Mouse (Mus musculus) hindbrain, embryonic 16.5 days (tissue): ENCODE results near the gene Fopnl. TPM values are rescaled to one million over a fixed set of nuclear protein-coding genes. Genes with fewer than 3 reads are reported as not detected.

Source experiments
- ATAC-seq: fragments of 200-750 bp; cut with Nextera tagmentation; 2 replicates; pipeline ENCODE4 v1.8.0; 2017; ENCODE audit warnings: moderate TSS enrichment, moderate library complexity
- H3K27ac ChIP-seq: fragments of 300-500 bp; sonication (generic); 2 replicates; pipeline ENCODE4 v1.5.1; 2014; ENCODE audit warnings: low read depth, mild to moderate bottlenecking, control low read depth, low read length, moderate library complexity
- H3K27me3 ChIP-seq: fragments of 300-500 bp; sonication (generic); replicated peaks from 2 replicates; pipeline ENCODE4 v1.6.1; 2014; ENCODE audit warnings: low read length; ENCODE audit not compliant: control insufficient read depth, insufficient read depth
- H3K36me3 ChIP-seq: fragments of 300-500 bp; sonication (generic); 2 replicates; pipeline ENCODE4 v1.6.1; 2014; ENCODE audit warnings: mild to moderate bottlenecking, low read length, moderate library complexity, mixed read lengths; ENCODE audit not compliant: control insufficient read depth, insufficient read depth
- H3K4me1 ChIP-seq: fragments of 300-500 bp; sonication (generic); 2 replicates; pipeline ENCODE4 v1.6.1; 2014; ENCODE audit warnings: low read depth, low read length; ENCODE audit not compliant: control insufficient read depth, insufficient read depth
- H3K4me2 ChIP-seq: fragments of 300-500 bp; sonication (generic); 2 replicates; pipeline ENCODE4 v1.6.1; 2014; ENCODE audit warnings: mild to moderate bottlenecking, low read length, control low read depth, moderate library complexity
- H3K4me3 ChIP-seq: fragments of 300-500 bp; sonication (generic); 2 replicates; pipeline ENCODE4 v1.5.1; 2014; ENCODE audit warnings: mild to moderate bottlenecking, low read length, control low read depth, moderate library complexity
- H3K9ac ChIP-seq: fragments of 300-500 bp; sonication (generic); 2 replicates; pipeline ENCODE4 v1.6.1; 2014; ENCODE audit warnings: low read depth, mild to moderate bottlenecking, control low read depth, low read length, moderate library complexity
- H3K9me3 ChIP-seq: fragments of 300-500 bp; sonication (generic); 2 replicates; pipeline ENCODE4 v1.6.1; 2014; ENCODE audit warnings: mild to moderate bottlenecking, low read length, moderate library complexity; ENCODE audit not compliant: control insufficient read depth
- WGBS: fragments of 180-500 bp; shearing (Covaris S2); extraction: QIAGEN DNeasy Blood & Tissue Kit; methylation state at CpG from one replicate; pipeline ENCODE4 v1.1.7; 2014; 5-methylcytosine and 5-hydroxymethylcytosine counted together
- polyA plus RNA-seq: library from polyadenylated mRNA; unstranded; fragments of >200 nt; fragmentation: Nextera tagmentation; extraction: Ambion mirVana; gene quantifications from 2 replicates; pipeline ENCODE4 v1.2.1, GENCODE M21; 2015

Fopnl gene
- polyA plus RNA-seq, 1 experiment from 2014 or later = 195 TPM

GRCm38 (mm10) chr16:14264504-14264903 lies 52.7 kb downstream of the Fopnl start:
- H3K27ac ChIP-seq = no peak overlapping the region
- H3K4me1 ChIP-seq = no peaks in the 10 kb centered on the region
- 94% methylated on average over 2 of the region's 2 CpGs for WGBS
- no peak overlapping the region for H3K4me3 ChIP-seq
- H3K9ac ChIP-seq = no peak overlapping the region
- no peak for ATAC-seq
- H3K27me3 ChIP-seq = no peaks in the 10 kb centered on the region
- no peaks in the 10 kb centered on the region for H3K9me3 ChIP-seq
- no peaks in the 10 kb centered on the region for H3K36me3 ChIP-seq
- no peak overlapping the region for H3K4me2 ChIP-seq

- ATAC-seq = no peak
- WGBS = 87% methylated on average over 6 of the region's 6 CpGs
- Histone ChIP-seq H3K4me1 (no peaks in the 10 kb centered on the region), H3K9ac (no peak overlapping the region), H3K36me3 (no peaks in the 10 kb centered on the region), H3K27ac (no peak overlapping the region), H3K9me3 (no peaks in the 10 kb centered on the region), H3K27me3 (no peaks in the 10 kb centered on the region), H3K4me2 (no peak overlapping the region), H3K4me3 (no peak overlapping the region)
Measured at GRCm38 (mm10) chr16:14263241-14263640, 54.0 kb downstream of the Fopnl start.

DNA sequence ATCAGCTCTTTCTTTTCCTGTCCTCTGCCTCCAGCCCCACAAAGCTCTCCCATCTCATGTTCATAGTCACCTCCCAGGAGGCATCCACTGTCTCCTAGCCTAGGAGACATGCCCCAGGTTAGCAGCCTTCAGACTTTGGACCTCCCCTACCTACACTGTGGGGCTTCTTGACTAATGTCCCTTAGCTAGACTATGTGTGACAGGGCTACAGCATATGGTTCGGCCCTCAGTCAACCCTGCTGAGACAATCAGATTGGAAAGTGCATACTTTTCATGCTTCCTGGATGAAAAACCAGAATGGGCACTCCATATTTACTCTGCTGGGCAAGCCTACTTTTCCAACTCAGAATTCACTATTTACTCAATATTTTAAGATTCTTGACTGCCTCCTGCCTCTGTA lies 54.8 kb downstream of the Fopnl start:
- Histone ChIP-seq H3K36me3 (no peaks in the 10 kb centered on the region), H3K9me3 (no peaks in the 10 kb centered on the region), H3K9ac (no peak overlapping the region), H3K27me3 (no peaks in the 10 kb centered on the region), H3K4me1 (no peaks in the 10 kb centered on the region), H3K27ac (no peak overlapping the region), H3K4me3 (no peak overlapping the region), H3K4me2 (no peak overlapping the region)
- 82% methylated on average over 1 of the region's 1 CpGs for WGBS
- no peak for ATAC-seq

DNA sequence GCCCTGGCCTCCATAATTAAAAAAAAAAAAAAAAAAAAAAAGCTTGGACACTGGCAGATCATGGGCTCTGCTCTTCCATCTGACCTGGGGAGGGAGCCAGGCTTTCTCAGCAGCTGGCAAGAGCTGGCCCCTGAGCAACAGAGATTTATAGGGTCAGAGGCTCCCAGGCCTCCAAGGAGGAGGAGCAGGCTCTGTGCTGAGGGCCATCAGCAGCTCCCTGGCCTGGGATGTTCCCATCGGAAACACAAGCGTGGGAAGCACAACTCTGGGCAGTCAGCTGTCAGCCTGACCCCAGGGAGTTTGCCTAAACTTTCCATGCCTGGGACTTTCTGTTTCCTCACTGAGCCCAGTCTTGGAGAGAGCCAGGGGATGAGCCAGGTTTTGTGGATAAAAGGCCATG lies 58.3 kb downstream of the Fopnl start:
- no peak for ATAC-seq
- WGBS = 56% methylated on average over 2 of the region's 2 CpGs
- Histone ChIP-seq H3K4me3 (no peak overlapping the region), H3K27me3 (no peaks in the 10 kb centered on the region), H3K4me2 (no peak overlapping the region), H3K9ac (no peak overlapping the region), H3K36me3 (no peaks in the 10 kb centered on the region), H3K4me1 (no peaks in the 10 kb centered on the region), H3K9me3 (no peaks in the 10 kb centered on the region), H3K27ac (no peak overlapping the region)

- 86% methylated on average over 3 of the region's 3 CpGs for WGBS
- no peak overlapping the region for H3K9ac ChIP-seq
- H3K27ac ChIP-seq = no peak overlapping the region
- no peaks in the 10 kb centered on the region for H3K4me1 ChIP-seq
- no peaks in the 10 kb centered on the region for H3K36me3 ChIP-seq
- H3K9me3 ChIP-seq = no peaks in the 10 kb centered on the region
- ATAC-seq = no peak
- H3K27me3 ChIP-seq = no peaks in the 10 kb centered on the region
- H3K4me3 ChIP-seq = no peak overlapping the region
- H3K4me2 ChIP-seq = no peak overlapping the region
Measured at GRCm38 (mm10) chr16:14253586-14253985, 63.6 kb downstream of the Fopnl start.

DNA sequence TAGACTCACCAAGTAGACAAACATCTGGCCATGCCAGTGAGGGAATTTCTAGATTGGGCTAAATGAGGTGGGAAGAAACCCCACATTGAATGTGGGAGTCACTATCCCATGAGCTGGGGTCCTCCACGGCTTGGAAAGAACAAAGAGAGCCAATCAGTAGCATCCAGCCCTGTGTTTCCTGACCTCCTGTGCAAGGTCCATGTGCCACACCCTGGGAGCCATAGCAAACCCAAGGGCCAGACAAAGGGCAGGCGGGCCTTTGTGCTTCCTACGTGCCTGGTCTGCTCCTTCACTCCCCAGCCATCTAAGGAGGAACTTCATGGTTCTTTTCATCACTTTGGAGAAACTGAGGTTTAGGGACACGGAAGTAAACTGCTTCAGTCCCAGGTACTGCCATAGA lies 64.3 kb downstream of the Fopnl start:
- H3K27me3 ChIP-seq = no peaks in the 10 kb centered on the region
- no peak overlapping the region for H3K4me2 ChIP-seq
- H3K27ac ChIP-seq = no peak overlapping the region
- no peak overlapping the region for H3K9ac ChIP-seq
- H3K9me3 ChIP-seq = no peaks in the 10 kb centered on the region
- no peaks in the 10 kb centered on the region for H3K36me3 ChIP-seq
- H3K4me1 ChIP-seq = no peaks in the 10 kb centered on the region
- no peak overlapping the region for H3K4me3 ChIP-seq
- WGBS = 71% methylated on average over 4 of the region's 4 CpGs
- no peak for ATAC-seq

GRCm38 (mm10) chr16:14249913-14250312 lies 67.3 kb downstream of the Fopnl start:
- Histone ChIP-seq H3K9ac (no peak overlapping the region), H3K9me3 (no peaks in the 10 kb centered on the region), H3K4me3 (no peak overlapping the region), H3K27ac (no peak overlapping the region), H3K27me3 (no peaks in the 10 kb centered on the region), H3K4me1 (no peaks in the 10 kb centered on the region), H3K36me3 (no peaks in the 10 kb centered on the region), H3K4me2 (no peak overlapping the region)
- no peak for ATAC-seq
- WGBS = 45% methylated on average over 1 of the region's 1 CpGs

Other genes with a start within 250 kb of the Fopnl start
- 28.3 and 32.6 TPM in 2 replicates for gene Nde1, start 154.1 kb downstream of the Fopnl start, polyA plus RNA-seq
- gene Marf1, start 154.1 kb downstream of the Fopnl start, polyA plus RNA-seq = 12.3 and 13.1 TPM in 2 replicates
- 0.90 and 1.2 TPM in 2 replicates for gene Myh11, start 26.0 kb downstream of the Fopnl start, polyA plus RNA-seq
- 8.9 and 10.0 TPM in 2 replicates for gene Abcc1, start 44.2 kb upstream of the Fopnl start, polyA plus RNA-seq
- not detected in 2 replicates for gene A630010A05Rik, start 244.9 kb upstream of the Fopnl start, polyA plus RNA-seq